Mouse (Mus musculus): ENCODE measurements at regions not wholly inside any gene's neighbourhood (a gene's known extent, or its start where the extent isn't known, plus 50 kb on each side); places are given as distances from the start of the nearest gene placed in this dataset.
A peak's percentile ranks its signal among the peaks of the same experiment; 100 is the strongest.

- no peak for DNase-seq (ENCODE audit: low spot score in 2 of 2)
Observed at GRCm38 (mm10) chr7:119384670-119385241, 74.3 kb downstream of the Gp2 start.

- no peak for DNase-seq (ENCODE audit: low spot score in 2 of 2)
Observed at GRCm38 (mm10) chr7:119379935-119380334, 79.2 kb downstream of the Gp2 start.

GRCm38 (mm10) chr7:119364268-119364596 lies 94.9 kb downstream of the Gp2 start:
- no peak for DNase-seq (ENCODE audit: low spot score in 2 of 2)

GRCm38 (mm10) chr7:119363552-119364267 lies 95.4 kb downstream of the Gp2 start:
- no peak for DNase-seq (ENCODE audit: low spot score in 2 of 2)

- no peak for DNase-seq (ENCODE audit: low spot score in 2 of 2)
Observed at GRCm38 (mm10) chr7:119357338-119357737, 101.7 kb downstream of the Gp2 start.

GRCm38 (mm10) chr7:119356251-119356650 lies 102.8 kb downstream of the Gp2 start:
- DNase-seq (ENCODE audit: low spot score in 2 of 2) = no peak

GRCm38 (mm10) chr7:119352571-119352970 lies 106.5 kb downstream of the Gp2 start:
- DNase-seq (ENCODE audit: low spot score in 2 of 2) = no peak

GRCm38 (mm10) chr7:119350641-119351040 lies 108.4 kb downstream of the Gp2 start:
- DNase-seq (ENCODE audit: low spot score in 2 of 2) = no peak

- no peak for DNase-seq (ENCODE audit: low spot score in 2 of 2)
Observed at GRCm38 (mm10) chr7:119343380-119343779, 115.7 kb downstream of the Gp2 start.

- no peak for DNase-seq (ENCODE audit: low spot score in 2 of 2)
Observed at GRCm38 (mm10) chr7:119333102-119333501, 126.0 kb downstream of the Gp2 start.

GRCm38 (mm10) chr7:119330460-119331109 lies 128.5 kb downstream of the Gp2 start:
- DNase-seq (ENCODE audit: low spot score in 2 of 2) = no peak

- no peak for DNase-seq (ENCODE audit: low spot score in 2 of 2)
Observed at GRCm38 (mm10) chr7:119296307-119296706, 111.9 kb upstream of the Gpr139 start.

GRCm38 (mm10) chr7:119291442-119291841 lies 107.0 kb upstream of the Gpr139 start:
- no peak for DNase-seq (ENCODE audit: low spot score in 2 of 2)

GRCm38 (mm10) chr7:119285290-119285689 lies 100.9 kb upstream of the Gpr139 start:
- peak; percentile 4 to 39 for DNase-seq (ENCODE audit: low spot score in 2 of 2)

- DNase-seq (ENCODE audit: low spot score in 2 of 2) = no peak
Observed at GRCm38 (mm10) chr7:119279896-119280661, 95.7 kb upstream of the Gpr139 start.

- DNase-seq (ENCODE audit: low spot score in 2 of 2) = no peak
Observed at GRCm38 (mm10) chr7:119272621-119273020, 88.2 kb upstream of the Gpr139 start.

GRCm38 (mm10) chr7:119271427-119271826 lies 87.0 kb upstream of the Gpr139 start:
- DNase-seq (ENCODE audit: low spot score in 2 of 2) = no peak

- no peak for DNase-seq (ENCODE audit: low spot score in 2 of 2)
Observed at GRCm38 (mm10) chr7:119270826-119271420, 86.5 kb upstream of the Gpr139 start.

- DNase-seq (ENCODE audit: low spot score in 2 of 2) = no peak
Observed at GRCm38 (mm10) chr7:119258222-119258621, 73.8 kb upstream of the Gpr139 start.

- no peak for DNase-seq (ENCODE audit: low spot score in 2 of 2)
Observed at GRCm38 (mm10) chr7:119256916-119257315, 72.5 kb upstream of the Gpr139 start.

GRCm38 (mm10) chr7:119252742-119253141 lies 68.3 kb upstream of the Gpr139 start:
- no peak for DNase-seq (ENCODE audit: low spot score in 2 of 2)

GRCm38 (mm10) chr7:119251679-119252078 lies 67.3 kb upstream of the Gpr139 start:
- no peak for DNase-seq (ENCODE audit: low spot score in 2 of 2)
